Mouse (Mus musculus) hindlimb bud, embryonic 11.5 days (tissue): Measurements from ENCODE around the gene Cd244a.

Experiments used
- DNase-seq: peaks from one replicate; pipeline ENCODE4 v3.0.0-alpha.2; 2012; ENCODE audit warnings: low read depth, low spot score; ENCODE audit errors: extremely low spot score

Gene Cd244a

DNA sequence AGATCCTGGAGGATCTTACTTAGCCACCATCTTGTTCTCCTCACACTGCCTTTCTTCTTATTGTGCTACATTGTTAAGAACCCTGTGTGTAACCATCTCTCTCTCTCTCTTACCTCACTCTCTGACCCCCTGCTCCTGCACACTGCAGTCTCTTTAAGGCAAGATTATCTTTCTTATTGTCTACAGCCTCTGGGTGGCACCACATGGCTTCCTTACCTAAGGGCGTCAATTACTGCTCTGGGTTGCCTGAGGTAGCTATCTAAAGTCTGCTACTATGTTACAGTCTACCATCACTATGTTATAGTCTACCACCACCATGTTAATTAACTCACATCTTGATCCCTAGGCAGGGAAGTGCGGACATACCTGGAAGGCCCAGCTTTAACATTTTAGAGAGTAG, 9.4 kb downstream of the Cd244a start:
- DNase-seq, result no peak

DNA sequence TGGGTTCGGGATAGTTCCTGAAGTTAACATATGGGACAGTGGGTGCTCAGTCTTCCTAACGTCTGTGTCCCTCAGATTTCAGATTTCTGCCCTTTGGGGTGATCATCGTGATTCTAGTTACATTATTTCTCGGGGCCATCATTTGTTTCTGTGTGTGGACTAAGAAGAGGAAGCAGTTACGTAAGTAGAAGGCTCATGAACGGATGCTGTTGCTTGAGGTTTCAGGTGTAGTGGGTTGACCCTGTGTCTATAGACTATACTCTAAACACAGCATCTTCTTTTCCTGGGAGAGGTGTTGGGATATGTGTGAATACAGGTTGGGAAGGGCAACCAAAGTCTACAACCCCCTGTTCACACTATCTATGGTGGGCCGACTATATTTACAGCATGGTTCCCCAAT, 18.2 kb downstream of the Cd244a start:
- DNase-seq, result no peak

DNA sequence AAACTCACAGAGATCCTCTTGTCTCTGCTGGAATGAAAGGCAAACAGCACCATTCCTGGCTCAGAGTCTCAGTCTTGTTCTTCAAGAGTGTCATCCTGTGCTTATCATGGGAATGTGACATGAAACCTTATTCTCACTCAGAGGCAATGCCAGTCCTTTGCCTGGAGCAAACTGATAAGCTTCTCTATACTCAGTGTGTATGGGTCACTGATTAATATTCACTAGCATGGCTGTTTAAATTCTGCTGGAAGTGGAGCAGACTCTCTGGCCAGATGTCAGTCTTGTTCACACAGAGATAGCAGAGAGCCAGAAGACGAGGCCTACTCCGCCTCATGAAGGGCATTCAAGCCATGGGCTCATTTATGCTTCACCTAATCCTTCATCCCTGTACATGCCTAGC, 25.6 kb downstream of the Cd244a start:
- no peak for DNase-seq

DNA sequence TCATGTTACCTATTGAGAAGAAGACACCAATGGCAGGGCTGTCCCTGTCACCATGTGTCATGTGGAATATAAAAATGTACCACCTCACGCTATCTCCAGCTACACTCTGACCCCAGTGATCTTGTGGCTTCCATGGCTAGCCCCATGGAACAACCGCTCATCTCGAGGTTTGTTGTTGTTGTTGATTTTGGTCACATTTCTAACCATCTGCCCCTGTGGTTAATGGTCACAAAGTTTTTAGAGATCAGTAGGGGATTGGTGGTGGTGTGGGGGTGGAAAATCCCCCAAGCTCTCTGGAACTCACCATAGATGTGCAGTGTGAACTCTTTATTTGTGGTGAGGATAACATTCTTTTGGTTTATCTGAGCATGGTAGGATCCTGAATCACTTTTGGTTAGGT, 45.7 kb downstream of the Cd244a start:
- DNase-seq, result no peak

DNA sequence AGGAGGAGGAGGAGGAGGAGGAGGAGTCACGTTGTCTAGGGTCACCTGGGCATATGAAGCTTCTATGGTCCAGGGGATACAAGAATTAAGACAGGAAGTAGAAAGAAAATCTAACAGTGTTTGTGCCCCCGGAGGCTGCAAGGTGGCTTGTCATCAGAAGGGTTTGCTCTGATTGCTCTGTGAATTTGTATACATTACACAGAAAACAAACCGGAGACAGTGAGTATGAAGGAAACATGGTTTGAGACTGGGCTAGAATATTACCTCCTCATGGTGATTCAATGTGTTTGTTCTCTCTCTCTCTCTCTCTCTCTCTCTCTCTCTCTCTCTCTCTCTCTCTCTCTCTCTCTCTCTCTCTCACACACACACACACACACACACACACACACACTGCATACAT, 47.7 kb downstream of the Cd244a start:
- no peak for DNase-seq

DNA sequence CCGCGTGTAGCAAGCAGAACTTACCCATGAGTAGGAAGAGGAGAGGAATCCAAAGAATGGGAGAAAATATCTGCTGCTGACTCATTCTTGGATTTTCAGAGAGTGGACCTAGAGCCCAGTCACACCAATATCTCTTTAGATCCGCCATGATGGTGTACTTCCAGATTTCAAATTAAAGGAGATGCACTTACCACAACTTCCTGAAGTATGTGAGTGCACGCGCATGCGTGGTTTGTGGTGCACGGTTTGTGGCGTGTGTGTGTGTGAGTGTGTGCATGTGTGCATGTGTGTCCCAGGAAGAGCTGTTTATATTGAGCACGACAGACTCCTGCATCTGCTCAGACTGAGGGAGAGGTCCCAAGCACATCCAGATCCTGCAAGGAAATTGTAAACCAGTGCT, 48.2 kb downstream of the Cd244a start, which contains the start of gene Ly9:
Gene Ly9, minus strand, starts transcription at position 235 of the 400 bp plus-strand sequence.
- no peak for DNase-seq

DNA sequence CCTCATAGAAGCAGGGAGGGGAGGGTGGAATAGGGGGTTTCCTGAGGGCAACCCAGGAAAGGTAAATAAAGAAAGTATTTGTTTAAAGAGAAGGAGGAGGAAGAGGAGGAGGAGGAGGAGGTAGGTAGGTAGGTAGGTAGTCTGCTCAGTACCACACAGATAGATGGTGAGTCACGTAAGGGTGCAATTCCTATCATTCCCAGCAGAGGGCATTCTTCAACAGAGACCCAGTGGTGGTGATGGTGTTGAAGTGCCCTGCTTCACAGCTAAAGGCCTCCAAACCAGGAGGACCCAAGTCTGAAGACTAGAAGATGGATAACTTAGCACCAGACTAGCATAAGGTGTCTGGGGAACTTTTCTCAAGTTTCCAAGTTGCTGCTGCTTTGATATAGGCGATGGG, 51.0 kb downstream of the Cd244a start:
- DNase-seq, result no peak

DNA sequence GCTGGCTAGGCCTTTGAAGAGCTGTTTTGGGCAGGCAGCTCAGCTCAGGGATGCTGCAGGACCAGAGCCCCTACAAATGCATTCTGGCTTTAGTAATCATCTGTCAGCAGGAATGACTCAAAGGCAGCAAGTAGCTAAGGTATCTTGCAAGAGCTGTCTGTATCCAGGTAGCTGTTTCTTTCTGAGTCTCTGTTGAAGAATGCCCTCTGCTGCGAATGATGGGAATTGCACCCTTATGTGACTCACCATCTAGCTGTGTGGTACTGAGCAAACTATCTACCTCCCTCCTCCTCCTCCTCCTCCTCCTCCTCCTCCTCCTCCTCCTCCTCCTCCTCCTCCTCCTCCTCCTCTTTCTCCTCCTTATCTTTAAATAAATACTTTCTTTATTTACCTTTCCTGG, 51.8 kb downstream of the Cd244a start:
- DNase-seq, result no peak

DNA sequence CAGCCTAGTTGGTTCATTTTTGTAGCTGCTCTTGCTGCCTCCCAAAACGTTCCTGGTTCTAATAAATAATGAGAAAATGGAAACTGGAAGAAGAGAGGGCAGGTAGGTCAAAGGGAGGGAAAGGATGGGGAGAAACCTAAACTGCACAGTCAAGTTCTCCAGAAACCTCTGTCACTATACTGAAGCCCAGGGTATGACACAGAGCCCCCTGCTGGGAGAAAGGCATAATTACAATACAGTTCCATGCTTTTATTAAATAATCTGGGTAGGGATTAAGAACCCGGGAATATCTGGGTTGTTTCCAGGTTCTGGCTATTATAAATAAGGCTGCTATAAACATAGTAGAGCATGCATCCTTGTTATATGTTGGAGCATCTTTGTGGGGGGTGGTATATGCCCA, 55.0 kb downstream of the Cd244a start:
- DNase-seq, result no peak

DNA sequence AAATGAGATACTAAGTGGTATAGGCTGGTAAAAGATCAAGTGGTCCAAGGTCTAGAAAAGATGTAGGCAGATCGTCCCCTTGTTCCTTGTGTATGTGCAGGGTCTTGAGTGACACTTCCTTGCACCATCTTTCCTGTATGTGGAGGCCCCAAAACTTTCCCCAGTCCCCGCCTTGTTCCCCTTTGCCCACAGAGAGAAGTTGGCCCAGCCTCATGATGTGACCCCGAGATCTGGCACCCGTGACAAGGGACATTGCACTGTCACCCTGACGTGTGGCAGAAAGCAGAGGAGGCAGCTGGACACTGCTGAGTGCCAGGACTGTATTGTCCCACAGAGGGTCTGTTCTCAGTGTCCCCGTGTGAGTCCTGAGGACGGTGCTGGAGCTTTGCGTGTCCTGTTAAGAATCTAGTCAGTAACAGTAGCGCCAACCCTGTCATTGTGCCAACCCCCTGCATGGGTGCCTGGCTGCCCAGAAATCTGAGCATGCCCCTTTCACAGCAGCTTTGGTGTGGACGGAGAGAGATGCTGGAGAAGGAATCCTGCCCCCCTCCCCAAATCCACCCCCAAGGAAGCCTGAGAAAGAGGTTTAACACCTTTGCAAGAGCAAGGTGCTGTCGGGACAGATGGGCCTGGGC, 58.0 kb downstream of the Cd244a start:
- no peak for DNase-seq

DNA sequence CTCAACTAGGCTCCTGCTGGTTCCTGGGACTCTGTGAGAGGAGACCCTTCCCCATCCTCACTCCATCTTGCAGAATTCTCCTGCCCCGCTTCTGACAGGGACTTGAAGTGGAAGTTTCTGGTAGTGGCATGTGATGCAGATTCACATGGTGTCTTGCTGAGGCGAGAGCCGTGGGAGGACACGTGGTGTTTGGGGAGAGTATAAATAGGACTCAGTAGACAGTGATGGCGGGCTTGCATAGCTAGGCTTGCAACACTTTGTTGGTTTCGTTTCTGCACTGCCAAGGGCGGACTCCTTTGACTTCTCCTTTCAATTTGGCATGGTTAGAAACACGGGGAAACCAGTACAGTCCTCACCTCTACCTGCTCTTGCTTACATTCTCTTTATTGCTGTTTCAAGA, 60.0 kb downstream of the Cd244a start:
- no peak for DNase-seq

DNA sequence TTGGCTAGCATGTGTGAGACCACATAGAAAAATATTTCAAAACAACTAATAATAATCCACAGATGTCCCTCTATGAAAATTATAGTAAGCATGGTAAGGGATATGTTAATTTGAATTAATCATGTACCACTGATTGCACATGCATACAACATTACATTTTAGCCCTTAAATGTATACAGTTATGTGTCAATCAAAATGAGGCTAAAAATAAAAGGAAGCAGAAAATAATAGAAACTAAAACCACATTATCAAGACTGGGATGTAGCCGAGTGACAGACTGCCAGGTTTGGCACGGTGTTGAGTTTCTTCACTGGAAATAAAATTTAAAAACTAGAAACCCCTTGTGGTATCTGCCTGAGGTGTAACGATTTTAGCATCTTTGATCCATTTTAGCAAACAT, 60.7 kb downstream of the Cd244a start:
- no peak for DNase-seq

DNA sequence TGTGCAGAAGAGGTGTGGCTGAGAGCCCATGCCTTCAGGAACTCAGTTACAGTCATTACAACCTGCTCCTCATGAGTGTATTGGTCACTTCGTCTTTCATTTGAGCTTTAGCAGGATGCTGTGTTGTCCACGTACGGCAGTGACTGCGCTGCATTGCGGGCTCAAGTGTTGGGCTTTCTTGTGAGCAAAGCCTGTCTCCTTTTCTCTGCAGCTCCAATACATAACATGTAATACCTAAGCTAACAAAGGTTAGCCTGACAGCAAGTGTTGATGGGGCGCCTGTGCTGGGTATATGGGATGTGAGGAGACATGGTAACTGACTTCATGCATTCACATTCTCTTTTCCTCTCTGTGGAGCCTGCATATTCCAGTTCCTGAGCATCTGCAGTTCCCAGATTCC, 61.1 kb downstream of the Cd244a start:
- DNase-seq, result no peak

DNA sequence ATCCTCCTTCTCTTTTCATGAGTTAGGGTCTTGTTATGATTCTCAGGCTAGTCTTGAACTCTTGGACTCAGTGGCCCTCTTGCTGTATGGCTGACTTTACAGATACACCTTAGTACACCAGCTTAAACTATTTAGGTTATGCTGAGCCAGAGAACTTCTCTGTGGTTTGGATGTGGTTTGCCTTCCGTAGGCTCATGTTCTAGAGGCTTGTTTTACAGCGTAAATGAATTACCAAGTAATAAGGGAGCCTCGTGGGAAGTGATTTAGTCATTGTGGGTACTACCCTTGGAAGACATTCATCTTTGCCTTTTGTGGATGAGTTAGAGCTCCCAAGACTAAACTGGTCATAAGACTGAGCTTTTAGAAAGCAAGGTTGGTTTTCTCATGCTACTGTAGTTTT, 68.8 kb downstream of the Cd244a start:
- no peak for DNase-seq

DNA sequence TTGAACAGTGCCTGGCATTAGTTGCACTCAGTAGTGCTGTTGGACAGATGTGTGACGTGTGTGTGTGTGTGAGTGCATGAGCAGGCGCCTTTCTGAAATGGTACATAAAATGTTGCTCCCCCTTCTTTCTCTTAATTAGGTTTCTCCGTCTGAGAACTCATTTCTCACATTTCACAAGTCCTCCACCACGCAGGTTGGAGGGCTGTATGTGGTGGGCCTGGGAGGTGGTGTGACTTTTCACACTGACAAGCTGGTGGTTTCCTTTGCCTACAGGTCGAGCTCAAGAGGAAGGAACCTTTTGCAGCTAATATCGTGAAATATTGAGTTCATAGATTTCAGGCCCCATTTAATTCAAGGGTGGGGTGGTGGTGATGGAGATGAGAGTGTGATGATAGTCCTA, 70.2 kb downstream of the Cd244a start:
- DNase-seq, result no peak

DNA sequence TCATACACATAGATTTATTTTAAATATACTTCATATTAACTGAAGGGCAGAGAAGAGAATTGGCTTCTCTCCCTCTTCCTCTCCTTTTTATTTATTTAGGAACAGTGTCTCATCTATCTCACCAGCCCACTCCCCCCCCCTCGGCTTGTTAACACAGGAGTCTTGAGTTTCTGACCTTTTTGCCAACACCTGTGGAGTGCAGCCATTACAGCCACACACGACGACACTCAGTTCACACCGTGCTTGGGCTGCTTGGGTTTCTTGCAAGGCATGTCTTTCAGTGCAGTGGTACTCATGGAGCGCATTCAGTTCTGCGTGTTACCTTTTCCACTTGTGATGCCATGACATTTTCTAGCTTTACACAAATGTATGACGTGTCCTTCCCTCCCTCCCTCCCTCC, 71.0 kb downstream of the Cd244a start:
- DNase-seq, result no peak

DNA sequence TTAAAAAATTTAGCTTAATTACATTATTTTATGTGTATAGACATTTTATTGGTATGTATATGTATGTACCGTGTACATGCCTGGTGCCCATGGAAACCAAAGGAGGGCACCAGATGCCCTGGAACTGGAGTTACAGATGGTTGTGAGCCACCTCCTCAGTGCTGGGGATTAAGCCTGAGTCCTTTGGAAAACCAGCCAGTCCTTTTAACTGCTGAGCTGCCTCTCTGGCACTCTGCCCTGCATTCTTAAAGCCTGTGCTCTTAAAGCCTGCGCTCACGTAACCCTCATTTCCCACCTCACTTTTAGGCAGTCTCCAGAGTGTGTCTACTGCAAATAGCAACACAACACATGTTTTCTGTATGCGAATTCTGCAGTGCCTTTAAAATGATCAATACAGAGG, 71.9 kb downstream of the Cd244a start:
- no peak for DNase-seq

DNA sequence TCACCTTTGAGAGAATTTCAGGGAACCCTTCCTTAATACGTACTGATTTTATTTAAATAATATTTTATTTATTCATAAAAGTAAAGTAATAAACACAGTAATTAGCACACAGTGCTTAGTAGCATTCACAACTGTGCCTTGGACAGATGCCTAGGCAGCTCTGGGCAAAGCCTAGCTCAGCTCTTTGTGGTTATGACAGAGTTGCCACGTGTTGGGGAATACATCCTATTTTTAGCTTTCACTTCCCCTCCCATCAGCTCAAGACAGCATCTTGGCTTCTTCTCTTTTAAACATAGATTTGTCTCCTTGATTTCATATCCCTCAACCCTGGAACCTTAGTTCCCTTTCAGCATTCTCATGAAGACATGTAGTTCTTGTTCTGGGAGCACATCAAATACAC, 72.5 kb downstream of the Cd244a start:
- DNase-seq, result no peak

DNA sequence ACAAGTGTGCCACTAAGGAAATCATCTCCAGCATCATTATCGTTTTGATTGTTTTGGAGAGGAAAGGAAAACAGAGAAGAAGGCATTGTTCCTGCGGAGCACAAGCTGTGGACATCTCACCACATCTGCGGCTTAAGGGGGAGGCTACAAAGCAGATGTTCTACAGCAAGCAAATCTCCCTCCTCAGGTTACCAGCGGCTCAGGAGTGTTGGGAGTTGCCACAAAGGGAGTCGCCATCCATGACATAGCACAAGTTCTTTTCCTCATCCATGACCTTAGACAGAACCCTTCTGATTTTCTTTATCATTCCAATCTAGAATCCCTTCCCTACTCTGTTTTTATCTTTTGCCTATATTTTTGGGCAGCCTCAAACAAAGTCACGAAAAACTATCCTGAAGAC, 76.7 kb downstream of the Cd244a start:
- no peak for DNase-seq

DNA sequence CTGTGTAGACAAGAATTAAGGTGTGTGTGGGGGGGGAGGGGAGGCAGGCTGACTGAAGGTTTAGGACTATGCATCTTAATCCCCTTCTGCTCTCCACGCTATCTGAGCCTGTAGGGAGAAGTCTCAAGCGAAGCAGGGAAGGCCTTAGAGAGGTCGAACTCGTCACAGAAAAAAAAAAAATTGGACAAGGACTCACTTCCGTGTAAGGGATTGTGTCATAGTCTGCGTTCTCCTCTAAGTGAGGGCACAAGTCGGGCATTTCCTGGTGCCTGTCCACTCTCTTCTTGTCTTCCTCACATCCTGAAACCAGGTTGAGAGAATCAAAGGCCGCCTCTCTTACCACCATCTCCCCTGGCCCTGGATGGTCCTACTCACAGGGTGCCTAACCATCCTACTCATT, 78.1 kb downstream of the Cd244a start:
- DNase-seq, result no peak

DNA sequence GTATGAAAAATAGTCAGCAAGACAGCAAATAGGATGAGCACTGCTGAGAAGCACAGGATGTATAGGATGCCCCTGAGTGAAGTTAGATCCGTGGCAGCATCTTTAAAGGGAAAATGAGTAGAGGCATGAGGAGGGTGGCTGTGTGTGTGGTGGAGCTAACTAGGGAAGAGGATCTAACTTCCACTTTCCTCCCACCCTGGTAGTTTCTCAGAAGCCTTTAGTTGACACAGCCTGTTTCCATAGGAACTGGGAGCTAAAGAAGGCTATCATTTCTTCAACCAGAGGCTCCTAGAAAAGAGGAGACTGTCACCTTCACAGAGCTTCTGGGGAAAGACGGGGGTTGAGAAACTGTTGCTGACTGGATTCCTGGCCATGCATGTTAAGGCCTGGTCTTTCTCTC, 79.7 kb downstream of the Cd244a start:
- DNase-seq, result no peak

DNA sequence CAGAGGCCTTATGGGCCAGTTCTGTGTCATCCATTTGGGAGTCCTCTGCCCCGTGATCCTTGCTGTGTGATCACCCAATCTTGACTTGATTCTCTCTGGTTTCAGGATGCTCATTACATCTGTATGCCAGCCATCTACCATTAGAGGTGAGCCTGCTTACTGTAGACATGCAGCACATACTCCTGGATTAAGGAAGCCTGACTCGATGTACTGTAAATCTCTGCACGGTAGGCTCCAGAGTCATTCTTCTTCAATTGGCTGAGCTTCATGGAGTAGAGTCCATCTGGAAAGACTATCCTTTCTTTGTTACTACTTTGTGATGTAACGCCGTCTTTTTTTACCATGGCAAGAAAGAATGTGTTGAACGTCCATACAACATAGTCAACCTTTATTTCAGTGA, 81.8 kb downstream of the Cd244a start:
- DNase-seq, result no peak

DNA sequence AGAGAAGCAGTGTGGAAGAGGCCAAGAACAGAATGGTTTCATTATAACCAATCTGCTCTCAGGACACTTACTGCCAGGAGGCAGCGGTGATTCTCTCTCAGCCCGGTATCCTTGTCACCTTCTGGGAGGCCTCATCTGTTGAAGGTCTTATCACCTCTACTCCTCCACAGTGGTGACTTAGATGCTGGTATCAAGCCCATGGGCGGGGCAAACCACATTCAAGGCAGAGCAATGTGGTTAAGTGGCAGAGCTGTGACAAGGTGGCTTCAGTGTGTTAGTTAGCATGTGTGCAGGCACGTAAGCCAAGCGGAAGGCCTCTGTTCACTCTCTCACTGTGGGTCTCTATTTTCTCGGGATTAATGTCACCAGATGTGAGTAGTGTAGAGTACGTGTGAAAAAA, 84.6 kb downstream of the Cd244a start:
- DNase-seq, result no peak
